Mouse (Mus musculus) Muller cell, postnatal 12 days (primary cell): Measurements from ENCODE around the gene Tm9sf2.
A peak's percentile ranks its signal among the peaks of the same experiment; 100 is the strongest.
"Not testable (repeated sequence)": the region's sequence is repeated elsewhere in the genome, so short reads cannot be mapped to it uniquely, and the experiment has no call there.

ENCODE experiments used
- DNase-seq: peaks from one replicate; pipeline ENCODE4 v3.0.0-alpha.2; 2015; ENCODE audit errors: inconsistent ontology term

Tm9sf2 gene

GRCm38 (mm10) chr14:122099584-122099983 lies 7.3 kb upstream of the Tm9sf2 start:
- no peak for DNase-seq

- DNase-seq = not testable (repeated sequence)
Measured at GRCm38 (mm10) chr14:122101890-122102289, 4.9 kb upstream of the Tm9sf2 start.

GRCm38 (mm10) chr14:122104881-122105280 lies 2.0 kb upstream of the Tm9sf2 start:
- DNase-seq = peak; percentile 99

GRCm38 (mm10) chr14:122105391-122106285 lies 1.2 kb upstream of the Tm9sf2 start:
- no peak for DNase-seq

- peak; percentile 19 for DNase-seq
Measured at GRCm38 (mm10) chr14:122107481-122108214, 810 bp downstream of the Tm9sf2 start.

- no peak for DNase-seq
Measured at GRCm38 (mm10) chr14:122111681-122112080, 4.8 kb downstream of the Tm9sf2 start.

- DNase-seq = no peak
Measured at GRCm38 (mm10) chr14:122112311-122112710, 5.5 kb downstream of the Tm9sf2 start.

- no peak for DNase-seq
Measured at GRCm38 (mm10) chr14:122116200-122116599, 9.4 kb downstream of the Tm9sf2 start.

- DNase-seq = no peak
Measured at GRCm38 (mm10) chr14:122130111-122130797, 23.4 kb downstream of the Tm9sf2 start.

GRCm38 (mm10) chr14:122131644-122132043 lies 24.8 kb downstream of the Tm9sf2 start:
- no peak for DNase-seq

GRCm38 (mm10) chr14:122136368-122136928 lies 29.6 kb downstream of the Tm9sf2 start:
- DNase-seq = no peak

GRCm38 (mm10) chr14:122137234-122137633 lies 30.4 kb downstream of the Tm9sf2 start:
- DNase-seq = no peak

- DNase-seq = peak; percentile 5
Measured at GRCm38 (mm10) chr14:122140126-122140525, 33.3 kb downstream of the Tm9sf2 start.

GRCm38 (mm10) chr14:122143585-122144269 lies 36.9 kb downstream of the Tm9sf2 start:
- DNase-seq = no peak

GRCm38 (mm10) chr14:122145374-122145773 lies 38.5 kb downstream of the Tm9sf2 start:
- no peak for DNase-seq

GRCm38 (mm10) chr14:122150616-122151015 lies 43.8 kb downstream of the Tm9sf2 start:
- DNase-seq = no peak

- no peak for DNase-seq
Measured at GRCm38 (mm10) chr14:122157738-122158137, 50.9 kb downstream of the Tm9sf2 start.

GRCm38 (mm10) chr14:122160916-122161315 lies 54.1 kb downstream of the Tm9sf2 start:
- DNase-seq = no peak

GRCm38 (mm10) chr14:122168912-122169311 lies 62.1 kb downstream of the Tm9sf2 start:
- no peak for DNase-seq

- no peak for DNase-seq
Measured at GRCm38 (mm10) chr14:122170202-122170781, 63.5 kb downstream of the Tm9sf2 start.

GRCm38 (mm10) chr14:122171031-122171430 lies 64.2 kb downstream of the Tm9sf2 start:
- DNase-seq = no peak
